ENCODE assay signal across 10 mouse cellular contexts in the genomic region with DNA sequence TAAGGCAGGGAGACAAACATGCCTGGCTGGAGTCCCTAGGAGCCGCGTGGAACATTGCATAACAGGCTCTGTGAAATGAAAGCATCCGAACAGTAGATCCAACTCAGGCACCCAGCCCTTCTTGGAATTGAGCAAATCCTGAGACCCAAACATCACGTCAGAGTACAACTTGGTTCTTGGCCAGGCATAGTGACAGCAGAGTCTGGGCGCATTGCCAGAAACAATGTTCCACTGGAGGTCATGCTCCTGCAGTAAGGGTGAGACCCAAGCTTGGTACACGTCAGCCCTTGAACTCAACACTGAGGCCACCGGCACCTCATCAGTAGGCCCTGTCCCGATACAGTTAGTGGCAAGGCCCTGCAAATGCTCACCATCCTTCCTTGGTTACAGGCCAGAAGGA. TPM values are rescaled to one million over a fixed set of nuclear protein-coding genes. Genes with fewer than 3 reads are reported as not detected.
DNase-seq lines count a peak whose midpoint lies in the region; ATAC-seq lines count a peak whose summit lies in the region.
"Had no signal": no experiment of that assay in that cellular context is flagged by ENCODE, and none has a peak within 500 bp of the region (broad histone marks: within the 10 kb centered on the region; RNA-seq: fewer than 3 reads in every experiment).

No protein-coding gene starts in this region.

- WGBS in midbrain, embryonic 11.5 days, result 91% methylated on average over 8 of the region's 8 CpGs
- 89% methylated on average over 8 of the region's 8 CpGs for WGBS in midbrain, embryonic 13.5 days

- no peaks in the 10 kb centered on the region for H3K27me3 ChIP-seq in midbrain, embryonic 11.5 days (ENCODE audit: control insufficient read depth, insufficient read depth, low read length)
- H3K27me3 ChIP-seq in midbrain, embryonic 13.5 days, result no peaks in the 10 kb centered on the region

- peaks cover 4% of the 10 kb centered on the region for H3K4me1 ChIP-seq in midbrain, embryonic 11.5 days (ENCODE audit: control insufficient read depth, insufficient read depth, low read length)
- peaks cover 8% of the 10 kb centered on the region; the same call in 1 of the 2 replicates for H3K4me1 ChIP-seq in midbrain, embryonic 13.5 days (replicated peaks)

- H3K9me3 ChIP-seq in midbrain, embryonic 11.5 days (ENCODE audit: control insufficient read depth, low read length), result no peaks in the 10 kb centered on the region
- H3K9me3 ChIP-seq in midbrain, embryonic 13.5 days, result no peaks in the 10 kb centered on the region

- no peak overlapping the region for H3K27ac ChIP-seq in midbrain, embryonic 11.5 days (ENCODE audit: low read depth, low read length)
- no peak overlapping the region for H3K27ac ChIP-seq in midbrain, embryonic 13.5 days

- ATAC-seq in midbrain, embryonic 11.5 days (ENCODE audit: low FRiP score), result no peak
- ATAC-seq in midbrain, embryonic 13.5 days, result no peak
- ATAC-seq in megakaryocyte-erythroid progenitor cell, adult 5-6 weeks (replicated peaks; ENCODE audit: low FRiP score, low TSS enrichment, poor library complexity, severe bottlenecking), result no peak

- no peak overlapping the region for H3K9ac ChIP-seq in midbrain, embryonic 11.5 days (ENCODE audit: low read length)
- H3K9ac ChIP-seq in midbrain, embryonic 13.5 days (replicated peaks), result no peak overlapping the region

- H3K4me3 ChIP-seq in midbrain, embryonic 11.5 days (ENCODE audit: low read depth, low read length), result no peak overlapping the region
- no peak overlapping the region for H3K4me3 ChIP-seq in midbrain, embryonic 13.5 days (replicated peaks)
- H3K4me3 ChIP-seq: erythroblast, embryonic 14.5 days had no signal

- intact Hi-C loops in heart, postnatal 14 days (cut with DNase I), result no loop called here

- no peak overlapping the region for H3K4me2 ChIP-seq in midbrain, embryonic 11.5 days
- H3K4me2 ChIP-seq in midbrain, embryonic 13.5 days (replicated peaks), result no peak overlapping the region

- no peaks in the 10 kb centered on the region for H3K36me3 ChIP-seq in midbrain, embryonic 11.5 days (ENCODE audit: control insufficient read depth, insufficient read depth, low read length)
- H3K36me3 ChIP-seq in midbrain, embryonic 13.5 days, result no peaks in the 10 kb centered on the region

- DNase-seq in midbrain, embryonic 11.5 days (ENCODE audit: low spot score, missing footprints), result peak; percentile 72
- peak; percentile 47 to 62 for DNase-seq in frontal cortex, adult 2 months (ENCODE audit: extremely low spot score in 1 of 2, low spot score in 1 of 2)
- DNase-seq in heart, postnatal 14 days, result peak; percentile 76 to 84
- peak; percentile 44 to 54 for DNase-seq in left cerebral cortex, adult 18-20 months (ENCODE audit: low spot score in 2 of 2)
- DNase-seq in ovary, postnatal 36 days (ENCODE audit: low spot score), result peak; percentile 53
- DNase-seq in thymus, postnatal 0 days (ENCODE audit: low spot score), result no peak

RNA-seq across cellular contexts. Expression of a gene that starts 35.4 kb away (rescaled TPM):
- 0.99 and 1.1 TPM in 2 replicates for polyA plus RNA-seq in midbrain, embryonic 11.5 days (2014; fragmentation: Nextera tagmentation; extraction: Ambion mirVana)
- 0.47 and 0.66 TPM in 2 replicates for polyA plus RNA-seq in midbrain, embryonic 13.5 days (2015; fragmentation: Nextera tagmentation; extraction: Ambion mirVana)
- polyA plus RNA-seq in frontal cortex, adult 2 months (2012; rRNA removed), result 7.6 and 8.0 TPM in 2 replicates
- under 1 TPM; 0.37 to 0.38 TPM for total RNA-seq in heart, postnatal 14 days (2021)
- total RNA-seq in left cerebral cortex, adult 18-20 months (2021), result 10 to 100 TPM; 11.2 to 13.3 TPM
- polyA plus RNA-seq in thymus, postnatal 0 days (2015; fragmentation: Nextera tagmentation; extraction: Ambion mirVana), result not detected in 2 replicates
- not detected in 2 replicates for total RNA-seq in megakaryocyte-erythroid progenitor cell, adult 5-6 weeks (2014; fragmentation: Nextera tagmentation)
- not detected in 2 replicates for total RNA-seq in megakaryocyte-erythroid progenitor cell, adult 5-6 weeks (2017)
- total RNA-seq: neutrophil, adult 5-6 weeks had no signal
- polyA plus RNA-seq: erythroblast, embryonic 14.5 days had no signal
